Mouse (Mus musculus): ENCODE data around the gene Bcl11a.

- no peak for TF ChIP-seq POLR2A (IDR thresholded peaks at IDR 0.05; ENCODE audit: low read depth, low read length)
- no peak for TF ChIP-seq CTCF (IDR thresholded peaks at IDR 0.05; ENCODE audit: borderline replicate concordance, insufficient read depth, low read length)
Observed at GRCm38 (mm10) chr11:24141479-24142251, 63.8 kb downstream of the Bcl11a start.
